Mouse (Mus musculus) adrenal gland, adult 18-20 months (tissue): ENCODE measurements around the gene Ecsit. TPM values are rescaled to one million over a fixed set of nuclear protein-coding genes. Genes with fewer than 3 reads are reported as not detected.
A peak's percentile ranks its signal among the peaks of the same experiment; 100 is the strongest.

Source experiments
- DNase-seq, 2 experiments: peaks; one replicate each; pipeline ENCODE4 v3.0.0; 2021 to 2022; ENCODE audit warnings: low spot score in 2 of 2
- microRNA-seq, 2 experiments: library from miRNA; unstranded; fragments of <30 nt; microRNA quantifications; one replicate each; pipeline ENCODE4 v1.2.0; 2021; ENCODE audit warnings: borderline number of aligned reads in 2 of 2
- total RNA-seq, 2 experiments: library from RNA; stranded (reverse); gene quantifications; 1 replicate in 1 of 2; 2 replicates in 1 of 2; pipeline ENCODE4 v1.2.3; 2021

Gene Ecsit
- total RNA-seq, 2 experiments from 2014 or later, result 49.0 to 64.4 TPM

GRCm38 (mm10) chr9:22053657-22054056 lies 31.6 kb downstream of the Ecsit start:
- DNase-seq, result no peak

GRCm38 (mm10) chr9:22051958-22052254 lies 33.3 kb downstream of the Ecsit start, which contains the start of gene Elavl3:
Gene Elavl3 (minus strand): TSS chr9:22052023.
- DNase-seq, result no peak

- DNase-seq, result no peak
Measured at GRCm38 (mm10) chr9:22051161-22051957, 33.9 kb downstream of the Ecsit start.

GRCm38 (mm10) chr9:22050351-22050889 lies 34.8 kb downstream of the Ecsit start:
- peak; percentile 55 to 63 for DNase-seq

GRCm38 (mm10) chr9:22049721-22050270 lies 35.4 kb downstream of the Ecsit start:
- DNase-seq, result no peak

GRCm38 (mm10) chr9:22049315-22049714 lies 35.9 kb downstream of the Ecsit start:
- no peak for DNase-seq

GRCm38 (mm10) chr9:22047329-22047728 lies 37.9 kb downstream of the Ecsit start:
- no peak for DNase-seq

GRCm38 (mm10) chr9:22041832-22042231 lies 43.4 kb downstream of the Ecsit start:
- DNase-seq, result no peak

GRCm38 (mm10) chr9:22037826-22038225 lies 47.4 kb downstream of the Ecsit start:
- no peak for DNase-seq

- DNase-seq, result no peak
Measured at GRCm38 (mm10) chr9:22035300-22036044, 49.8 kb downstream of the Ecsit start.

GRCm38 (mm10) chr9:22030386-22030785 lies 54.9 kb downstream of the Ecsit start:
- DNase-seq, result no peak

GRCm38 (mm10) chr9:22028467-22028866 lies 56.8 kb downstream of the Ecsit start:
- DNase-seq, result no peak

- DNase-seq, result no peak
Measured at GRCm38 (mm10) chr9:22024592-22024991, 60.6 kb downstream of the Ecsit start.

Small RNA genes lying within 50 kb of the gene (microRNA-seq; reads per million reads assigned to microRNA genes)
- gene Mir7084, result 0 to 0.47 reads per million in 2 experiments

Other genes starting within 250 kb of the Ecsit start
- gene Angptl8, start 249.9 kb downstream of the Ecsit start, total RNA-seq, result 10 to 100 TPM in 1 of 2 experiments, 1 to 10 TPM in 1; 8.2 to 26.2 TPM
- gene Dock6, start 232.8 kb downstream of the Ecsit start, total RNA-seq, result 10 to 100 TPM; 29.7 to 36.1 TPM
- gene Rab3d, start 167.2 kb downstream of the Ecsit start, total RNA-seq, result 10 to 100 TPM; 40.6 to 43.4 TPM
- gene Ccdc159, start 158.0 kb downstream of the Ecsit start, total RNA-seq, result 10 to 100 TPM; 10.7 to 11.2 TPM
- 100 to 1,000 TPM; 280 to 531 TPM for gene Tmem205, start 157.9 kb downstream of the Ecsit start, total RNA-seq
- gene Plppr2, start 148.4 kb downstream of the Ecsit start, total RNA-seq, result 10 to 100 TPM; 19.4 to 22.3 TPM
- 10 to 100 TPM; 12.3 to 14.2 TPM for gene Swsap1, start 129.7 kb downstream of the Ecsit start, total RNA-seq
- gene Epor, start 121.9 kb downstream of the Ecsit start, total RNA-seq, result 1 to 10 TPM; 1.6 to 2.9 TPM
- 10 to 100 TPM; 19.2 to 51.9 TPM for gene Rgl3, start 96.0 kb downstream of the Ecsit start, total RNA-seq
- gene Ccdc151, start 82.8 kb downstream of the Ecsit start, total RNA-seq, result 1 to 10 TPM in 1 of 2 experiments, under 1 TPM in 1; 0.77 to 1.1 TPM
- 100 to 1,000 TPM; 132 to 173 TPM for gene Prkcsh, start 82.6 kb downstream of the Ecsit start, total RNA-seq
- 1 to 10 TPM; 2.7 to 2.8 TPM for gene Elavl3, start 33.4 kb downstream of the Ecsit start, total RNA-seq
- under 1 TPM in 1 of 2 experiments, not detected in 1; 0.61 TPM for gene Gm49318, start 14.2 kb downstream of the Ecsit start, total RNA-seq
- gene Zfp653, start 14.1 kb downstream of the Ecsit start, total RNA-seq, result 1 to 10 TPM; 8.4 to 8.7 TPM
- gene Cnn1, start 13.8 kb upstream of the Ecsit start, total RNA-seq, result 1 to 10 TPM in 1 of 2 experiments, under 1 TPM in 1; 0.99 to 2.7 TPM
- 10 to 100 TPM; 73.3 to 81.8 TPM for gene Elof1, start 31.7 kb upstream of the Ecsit start, total RNA-seq
- 10 to 100 TPM; 46.9 to 92.0 TPM for gene Acp5, start 50.3 kb upstream of the Ecsit start, total RNA-seq
- 10 to 100 TPM; 42.5 to 44.3 TPM for gene Pigyl, start 71.4 kb upstream of the Ecsit start, total RNA-seq
- gene Zfp872, start 102.7 kb upstream of the Ecsit start, total RNA-seq, result 1 to 10 TPM; 1.8 to 2.0 TPM
- 10 to 100 TPM; 35.5 to 44.0 TPM for gene Zfp809, start 140.3 kb upstream of the Ecsit start, total RNA-seq
- gene Zfp599, start 174.5 kb upstream of the Ecsit start, total RNA-seq, result under 1 TPM; 0.50 to 0.61 TPM
- 1 to 10 TPM; 4.4 to 4.7 TPM for gene Zfp810, start 222.2 kb upstream of the Ecsit start, total RNA-seq